Mouse (Mus musculus) Patski (cell line): ENCODE measurements around the gene Bpifb9a. TPM values are rescaled to one million over a fixed set of nuclear protein-coding genes. Genes with fewer than 3 reads are reported as not detected.
"Not testable (repeated sequence)": the region's sequence is repeated elsewhere in the genome, so short reads cannot be mapped to it uniquely, and the experiment has no call there.

ENCODE experiments used
- ATAC-seq: fragments of 100-300 bp; one replicate; pipeline ENCODE4 v1.8.0; 2021
- CTCF ChIA-PET: fragments of 350-600 bp; sonication (Branson Sonifier 250); formaldehyde crosslinking; loops from one replicate; lab custom pipeline; 2022; ENCODE audit warnings: inconsistent platforms; lab: Charles Lee
- POLR2A ChIA-PET: fragments of 350-600 bp; sonication (Branson Sonifier 250); formaldehyde crosslinking; loops from one replicate; lab custom pipeline; 2022; ENCODE audit warnings: antibody characterized with exemption, inconsistent platforms; lab: Charles Lee
- DNase-seq: peaks from one replicate; pipeline ENCODE4 v3.0.0-alpha.2; 2011; ENCODE audit warnings: low read depth, low spot score
- H3K27me3 ChIP-seq: fragments of 371-371 bp; one replicate; pipeline ENCODE4 v1.5.1; 2021
- CTCF ChIP-seq: fragments of 100-300 bp; IDR thresholded peaks from one replicate; pipeline ENCODE4 v1.5.1; 2021
- in situ Hi-C: fragments of 300-500 bp; cut with MboI; formaldehyde crosslinking; loops from 3 replicates; pipeline ENCODE4 v1.11.1; 2018; ENCODE audit warnings: low pct_unique_long_range_greater_than_20kb, mixed read lengths
- polyA plus RNA-seq: library from polyadenylated mRNA; unstranded; gene quantifications from one replicate; pipeline ENCODE4 v1.2.3, GENCODE M21; 2021

Gene Bpifb9a
- not detected for polyA plus RNA-seq

DNA sequence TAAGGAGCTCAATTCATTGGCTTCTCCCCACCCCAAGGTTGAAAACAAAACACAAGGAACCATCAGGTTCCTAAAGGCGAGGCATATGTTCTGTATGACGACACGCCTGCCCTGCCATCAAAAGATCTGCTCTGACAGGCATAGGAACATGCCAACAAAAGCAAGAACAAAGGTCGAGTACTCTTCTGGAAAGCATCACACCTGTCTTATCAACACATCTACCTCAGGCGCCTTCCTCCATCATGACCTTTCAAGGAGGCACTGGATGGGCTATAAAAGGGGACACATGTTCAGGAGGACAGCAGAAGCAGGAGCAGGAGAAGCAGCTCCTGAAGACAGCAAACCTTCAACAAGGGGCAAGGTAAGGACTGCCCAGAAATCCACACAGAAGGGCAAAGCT lies at the start of gene Bpifb9a:
TSS of gene Bpifb9a (plus strand) at position 301 of the 400 bp plus-strand sequence.
- ATAC-seq, POLR2A ChIA-PET, CTCF ChIA-PET, H3K27me3 ChIP-seq, DNase-seq: not testable (repeated sequence)
- in situ Hi-C loops: loop anchor here (5.0 kb wide), 1 partner anchor 50 kb away; the partner anchor contains the start of gene Bpifb9b

- no peak for DNase-seq
- no peak for ATAC-seq
- ChIA-PET POLR2A (no interaction called here), CTCF (interaction anchor here (1.6 kb wide), 1 partner anchor 12 kb away, joined by 4 read pairs; no protein-coding TSS in a partner anchor)
- H3K27me3 ChIP-seq: peaks cover 3% of the 10 kb centered on the region
- peak; percentile 70 for TF ChIP-seq CTCF
- in situ Hi-C loops: loop anchor here (25.0 kb wide), 1 partner anchor 378 kb away; no protein-coding TSS in a partner anchor
These were observed 48.5 kb upstream of the Bpifb9a start for GRCm38 (mm10) chr2:154209112-154209511.

DNA sequence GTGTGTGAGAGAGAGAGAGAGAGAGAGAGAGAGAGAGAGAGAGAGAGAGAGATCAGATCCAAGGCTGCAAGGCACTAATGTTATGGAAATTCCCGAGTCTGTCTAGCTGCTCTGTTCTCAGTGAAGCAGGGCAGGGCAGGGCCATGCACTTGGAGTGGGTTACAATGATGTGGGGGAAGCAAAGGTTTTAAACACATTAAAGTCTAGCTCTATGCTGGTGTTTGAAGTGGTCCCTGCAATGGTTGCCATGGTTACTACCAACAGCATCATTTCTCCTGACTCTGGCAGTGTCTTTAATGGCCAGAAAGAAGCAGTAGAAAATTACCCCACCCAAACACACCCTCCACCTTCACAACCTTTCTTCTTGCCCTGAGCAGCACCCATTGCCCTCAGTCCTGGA lies 46.5 kb upstream of the Bpifb9a start:
- no peak for DNase-seq

DNA sequence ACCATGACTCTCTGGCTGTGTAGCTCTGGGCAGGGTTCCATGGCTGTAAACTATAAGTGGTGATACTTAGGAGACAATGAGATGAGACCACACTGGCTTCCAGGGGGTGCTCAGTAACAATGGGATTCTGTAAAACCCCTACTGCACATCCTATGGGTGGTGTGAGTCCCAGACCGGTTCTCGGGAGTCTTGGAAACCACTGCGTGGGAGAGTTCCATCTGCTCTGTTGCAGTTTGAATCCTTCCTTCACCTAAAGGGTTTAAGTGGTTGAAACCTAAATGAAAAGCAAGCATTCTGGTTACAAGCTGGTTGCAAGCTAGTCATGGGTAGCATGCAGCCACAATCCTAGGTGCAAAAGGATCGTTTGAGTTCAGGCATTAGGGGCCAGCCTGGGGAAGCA lies 45.8 kb upstream of the Bpifb9a start:
- H3K27me3 ChIP-seq: peaks cover 3% of the 10 kb centered on the region
- CTCF ChIA-PET: no interaction called here
- POLR2A ChIA-PET: no interaction called here
- no peak for TF ChIP-seq CTCF
- ATAC-seq: no peak
- in situ Hi-C loops: loop anchor here (5.0 to 25.0 kb wide), 3 partner anchors 83 to 375 kb away; partner anchors contain the start of gene Cdk5rap1
- DNase-seq: no peak

More for the DNA sequence above, 46.5 kb upstream of the Bpifb9a start:
- in situ Hi-C loops: loop anchor here (5.0 to 25.0 kb wide), 3 partner anchors 84 to 376 kb away; partner anchors contain the start of gene Cdk5rap1
- ChIA-PET CTCF (no interaction called here), POLR2A (no interaction called here)
- no peak for TF ChIP-seq CTCF
- no peak for ATAC-seq
- H3K27me3 ChIP-seq: peaks cover 3% of the 10 kb centered on the region

DNA sequence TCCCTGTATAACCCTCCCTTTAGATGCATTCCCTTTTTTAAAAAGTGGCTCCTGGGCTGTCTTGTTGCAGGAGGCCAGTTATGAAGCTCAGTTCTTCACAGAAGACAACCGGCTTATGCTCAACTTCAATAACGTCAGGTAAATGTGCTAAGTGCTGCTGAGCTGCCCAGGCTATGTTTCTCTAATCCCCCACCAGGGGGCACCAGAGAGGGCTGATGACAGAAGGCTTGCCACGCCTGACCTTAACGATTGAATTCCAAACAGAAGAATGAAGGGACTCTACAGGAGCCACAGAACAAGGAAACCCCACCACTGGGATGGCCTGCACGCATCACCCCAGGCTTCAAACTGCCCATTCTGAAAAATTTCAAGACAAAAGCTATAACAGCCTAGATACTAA lies 42.5 kb upstream of the Bpifb9a start:
- DNase-seq: peak; percentile 15
- ATAC-seq: no peak
- peak; percentile 87 for TF ChIP-seq CTCF
- in situ Hi-C loops: loop anchor here (10.0 to 25.0 kb wide), 2 partner anchors 80 to 372 kb away; no protein-coding TSS in a partner anchor
- H3K27me3 ChIP-seq: peaks cover 6% of the 10 kb centered on the region
- ChIA-PET POLR2A (no interaction called here), CTCF (no interaction called here)

- CTCF ChIA-PET: no interaction called here
- ATAC-seq (no peak), DNase-seq (no peak)
- peaks cover 2% of the 10 kb centered on the region for H3K27me3 ChIP-seq
- POLR2A ChIA-PET: no interaction called here
- no peak for TF ChIP-seq CTCF
- in situ Hi-C loops: loop anchor here (10.0 to 25.0 kb wide), 2 partner anchors 75 to 367 kb away; no protein-coding TSS in a partner anchor
These were observed 37.7 kb upstream of the Bpifb9a start for GRCm38 (mm10) chr2:154219950-154220349.

- ChIA-PET CTCF (interaction anchor here (1.1 kb wide), 1 partner anchor 17 kb away, joined by 3 read pairs; no protein-coding TSS in a partner anchor), POLR2A (no interaction called here)
- ATAC-seq (no peak), DNase-seq (no peak)
- in situ Hi-C loops: loop anchor here (25.0 kb wide), 1 partner anchor 364 kb away; no protein-coding TSS in a partner anchor
- TF ChIP-seq CTCF: no peak
- peaks cover 7% of the 10 kb centered on the region for H3K27me3 ChIP-seq
These were observed 34.3 kb upstream of the Bpifb9a start, which contains the start of gene Bpifb5 for GRCm38 (mm10) chr2:154223265-154223916. Gene Bpifb5 (plus strand): TSS chr2:154223742.

DNA sequence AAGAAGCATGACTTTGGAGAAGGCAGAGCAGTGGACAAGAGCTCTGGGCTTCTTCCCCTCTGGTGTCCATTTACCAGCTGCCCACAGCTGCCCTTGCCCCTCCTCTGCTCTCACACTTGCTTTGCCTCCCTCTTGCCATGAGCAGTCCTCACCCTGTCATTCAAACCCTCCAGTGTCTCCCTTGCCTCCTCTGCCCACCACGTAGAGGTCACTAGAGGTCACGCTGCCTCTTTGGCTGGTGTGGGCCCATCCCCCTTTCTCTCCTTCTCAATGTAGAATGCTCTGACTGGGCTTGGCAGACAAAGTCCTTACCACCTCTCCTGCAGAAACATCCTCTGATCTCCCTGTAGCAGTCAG lies 33.8 kb upstream of the Bpifb9a start:
- no peak for ATAC-seq
- H3K27me3 ChIP-seq: peaks cover 7% of the 10 kb centered on the region
- TF ChIP-seq CTCF: no peak
- in situ Hi-C loops: loop anchor here (25.0 kb wide), 1 partner anchor 363 kb away; no protein-coding TSS in a partner anchor
- DNase-seq: no peak
- ChIA-PET CTCF (interaction anchor here (1.1 kb wide), 1 partner anchor 17 kb away, joined by 3 read pairs; no protein-coding TSS in a partner anchor), POLR2A (no interaction called here)

- ChIA-PET POLR2A (no interaction called here), CTCF (interaction anchor here (1.6 kb wide), 1 partner anchor 11 kb away, joined by 3 read pairs; no protein-coding TSS in a partner anchor)
- in situ Hi-C loops: no loop called here
- ATAC-seq (no peak), DNase-seq (no peak)
- peaks cover 7% of the 10 kb centered on the region for H3K27me3 ChIP-seq
- no peak for TF ChIP-seq CTCF
These were observed 30.7 kb upstream of the Bpifb9a start for GRCm38 (mm10) chr2:154226991-154227390.

DNA sequence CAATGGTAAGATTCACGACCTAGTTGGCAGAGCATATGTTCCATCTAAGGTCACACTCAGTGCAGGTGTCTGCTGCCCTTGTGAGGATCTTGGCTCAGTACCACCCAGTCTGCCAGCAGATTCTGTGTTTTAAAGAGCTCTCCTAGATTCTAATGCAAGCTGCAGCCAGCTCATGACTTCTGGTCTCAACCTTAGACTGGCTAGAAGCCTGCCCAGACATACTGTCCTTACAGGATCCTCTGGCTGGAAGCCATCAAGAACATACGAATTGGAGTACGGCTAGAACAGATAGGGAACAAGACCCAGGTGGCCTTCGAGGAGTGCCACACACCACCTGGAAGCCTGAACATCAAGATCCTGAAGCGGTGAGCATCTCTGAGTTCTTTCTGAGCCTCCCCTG lies 29.8 kb upstream of the Bpifb9a start:
- TF ChIP-seq CTCF: no peak
- ChIA-PET CTCF (no interaction called here), POLR2A (no interaction called here)
- in situ Hi-C loops: no loop called here
- DNase-seq: no peak
- H3K27me3 ChIP-seq: peaks cover 7% of the 10 kb centered on the region
- no peak for ATAC-seq

DNA sequence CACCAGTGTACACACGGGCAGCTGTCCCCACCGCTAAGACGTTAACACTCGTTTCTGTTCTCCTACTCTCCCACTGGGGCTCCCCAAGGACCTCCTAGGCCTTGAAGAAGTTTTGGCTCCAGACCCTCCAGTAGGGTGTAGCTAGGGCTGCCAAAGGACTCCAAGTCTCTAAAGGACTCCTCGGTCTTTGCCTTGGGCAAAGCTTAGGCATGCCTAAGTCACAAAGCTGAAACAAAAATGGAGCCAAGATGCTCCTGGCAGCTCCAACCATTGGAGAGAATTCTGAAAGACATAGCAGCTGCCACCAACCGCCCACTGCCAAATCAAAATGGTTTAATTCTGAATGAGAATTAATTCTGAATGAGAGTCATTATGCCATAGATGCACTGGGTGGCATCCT lies 24.2 kb upstream of the Bpifb9a start:
- no peaks in the 10 kb centered on the region for H3K27me3 ChIP-seq
- TF ChIP-seq CTCF: no peak
- DNase-seq: no peak
- ChIA-PET CTCF (no interaction called here), POLR2A (no interaction called here)
- no peak for ATAC-seq
- in situ Hi-C loops: no loop called here
